ENCODE assay signal across 8 mouse cellular contexts in genomic region chr14:103345011-103345410, GRCm38 (mm10). TPM values are rescaled to one million over a fixed set of nuclear protein-coding genes. Genes with fewer than 3 reads are reported as not detected.
DNase-seq lines count a peak whose midpoint lies in the region; ATAC-seq and TF ChIP-seq lines count a peak whose summit lies in the region.

No protein-coding gene starts in this region.

- no peak overlapping the region for H3K27ac ChIP-seq in kidney, embryonic 15.5 days
- no peak overlapping the region for H3K27ac ChIP-seq in cortical plate, adult 2 months (ENCODE audit: insufficient read depth, low read length)
- no peak overlapping the region for H3K27ac ChIP-seq in hindbrain, embryonic 16.5 days (ENCODE audit: low read depth, low read length)
- H3K27ac ChIP-seq in midbrain, embryonic 15.5 days, result no peak overlapping the region

- ATAC-seq in kidney, embryonic 15.5 days (replicated peaks; ENCODE audit: low FRiP score), result no peak
- ATAC-seq in hindbrain, embryonic 16.5 days, result no peak
- no peak for ATAC-seq in midbrain, embryonic 15.5 days (replicated peaks)

- 38% methylated on average over 2 of the region's 2 CpGs for WGBS in kidney, embryonic 15.5 days
- whole genome bisulfite sequencing in hindbrain, embryonic 16.5 days, result 47% methylated on average over 2 of the region's 2 CpGs
- 50% methylated on average over 2 of the region's 2 CpGs for WGBS in midbrain, embryonic 15.5 days

- no peak for TF ChIP-seq POLR2A in cortical plate, adult 2 months (IDR thresholded peaks at IDR 0.05; ENCODE audit: extremely low read depth, insufficient read depth, low read length)

- H3K4me3 ChIP-seq in kidney, embryonic 15.5 days (replicated peaks), result peak overlapping the region; percentile 84
- H3K4me3 ChIP-seq in cortical plate, adult 2 months (ENCODE audit: insufficient read depth, low read length), result peak overlapping the region; percentile 82; the same call in 1 of the 2 replicates
- H3K4me3 ChIP-seq in hindbrain, embryonic 16.5 days (ENCODE audit: low read length), result peak overlapping the region; percentile 85
- H3K4me3 ChIP-seq in midbrain, embryonic 15.5 days, result peak overlapping the region; percentile 86

- H3K9ac ChIP-seq in kidney, embryonic 15.5 days, result peak overlapping the region; percentile 77; the same call in 1 of the 2 replicates
- H3K9ac ChIP-seq in hindbrain, embryonic 16.5 days (ENCODE audit: low read depth, low read length), result peak overlapping the region; percentile 92
- peak overlapping the region; percentile 4; the same call in 1 of the 2 replicates for H3K9ac ChIP-seq in midbrain, embryonic 15.5 days

- no peak for DNase-seq in kidney, adult 18-20 months
- DNase-seq in layer of hippocampus, postnatal 14 days (ENCODE audit: low spot score in 2 of 2), result no peak
- DNase-seq in frontal cortex, postnatal 14 days (ENCODE audit: low spot score in 2 of 2), result no peak
- no peak for DNase-seq in embryo, embryonic 10 days (ENCODE audit: low spot score)

- no peaks in the 10 kb centered on the region for H3K27me3 ChIP-seq in kidney, embryonic 15.5 days
- no peaks in the 10 kb centered on the region for H3K27me3 ChIP-seq in hindbrain, embryonic 16.5 days (replicated peaks; ENCODE audit: control insufficient read depth, insufficient read depth, low read length)
- no peaks in the 10 kb centered on the region for H3K27me3 ChIP-seq in midbrain, embryonic 15.5 days (replicated peaks)

- no peaks in the 10 kb centered on the region for H3K36me3 ChIP-seq in kidney, embryonic 15.5 days
- no peaks in the 10 kb centered on the region for H3K36me3 ChIP-seq in hindbrain, embryonic 16.5 days (ENCODE audit: control insufficient read depth, insufficient read depth, low read length)
- no peaks in the 10 kb centered on the region for H3K36me3 ChIP-seq in midbrain, embryonic 15.5 days (replicated peaks)

- H3K4me1 ChIP-seq in kidney, embryonic 15.5 days, result peaks cover 16% of the 10 kb centered on the region
- H3K4me1 ChIP-seq in cortical plate, adult 2 months (ENCODE audit: control insufficient read depth, insufficient read depth, low read length), result peaks cover 3% of the 10 kb centered on the region; the same call in 1 of the 2 replicates
- H3K4me1 ChIP-seq in hindbrain, embryonic 16.5 days (ENCODE audit: control insufficient read depth, insufficient read depth, low read depth, low read length), result peaks cover 25% of the 10 kb centered on the region
- H3K4me1 ChIP-seq in midbrain, embryonic 15.5 days, result peaks cover 42% of the 10 kb centered on the region

- no peaks in the 10 kb centered on the region for H3K9me3 ChIP-seq in kidney, embryonic 15.5 days (replicated peaks)
- H3K9me3 ChIP-seq in hindbrain, embryonic 16.5 days (ENCODE audit: control insufficient read depth, low read length), result no peaks in the 10 kb centered on the region
- H3K9me3 ChIP-seq in midbrain, embryonic 15.5 days, result no peaks in the 10 kb centered on the region

- TF ChIP-seq CTCF in cortical plate, adult 2 months (IDR thresholded peaks at IDR 0.05; ENCODE audit: extremely low read depth, insufficient read depth, low read length), result no peak

- peak overlapping the region; percentile 79 for H3K4me2 ChIP-seq in kidney, embryonic 15.5 days
- H3K4me2 ChIP-seq in hindbrain, embryonic 16.5 days (ENCODE audit: low read length), result peak overlapping the region; percentile 59
- peak overlapping the region; percentile 84 for H3K4me2 ChIP-seq in midbrain, embryonic 15.5 days

RNA-seq across cellular contexts. Expression of gene Mycbp2, which starts 1.6 kb away (rescaled TPM):
- 17.6 and 19.0 TPM in 2 replicates for polyA plus RNA-seq in kidney, embryonic 15.5 days (2015; fragmentation: Nextera tagmentation; extraction: Ambion mirVana)
- 129 and 135 TPM in 2 replicates for polyA plus RNA-seq in cortical plate, adult 2 months (2012; rRNA removed)
- 54.3 and 60.0 TPM in 2 replicates for polyA plus RNA-seq in hindbrain, embryonic 16.5 days (2015; fragmentation: Nextera tagmentation; extraction: Ambion mirVana)
- polyA plus RNA-seq in midbrain, embryonic 15.5 days (2015; fragmentation: Nextera tagmentation; extraction: Ambion mirVana), result 60.6 and 65.8 TPM in 2 replicates
- 100 to 1,000 TPM; 148 to 157 TPM for total RNA-seq in layer of hippocampus, postnatal 14 days (2021)

Comparison
In these comparisons a context has a peak if more than half of its experiments do, and no peak if none do; other contexts are left out.
1. H3K9ac ChIP-seq: peak in every context shown above with its lines; median percentile 92 in hindbrain, embryonic 16.5 days; 77 in kidney, embryonic 15.5 days; 4 in midbrain, embryonic 15.5 days.